Mouse (Mus musculus) cortical plate, adult 2 months (tissue): Measurements from ENCODE around the gene Alkbh7.

Experiments used
- CTCF ChIP-seq: fragments of 200-500 bp; IDR thresholded peaks from 2 replicates; pipeline ENCODE4 v1.5.1; 2011; ENCODE audit warnings: mild to moderate bottlenecking, control low read depth, low read length; ENCODE audit not compliant: insufficient read depth; ENCODE audit errors: extremely low read depth
- POLR2A ChIP-seq: fragments of 200-500 bp; IDR thresholded peaks from 2 replicates; pipeline ENCODE4 v1.6.1; 2011; ENCODE audit warnings: mild to moderate bottlenecking, low read length, control low read depth; ENCODE audit not compliant: insufficient read depth; ENCODE audit errors: extremely low read depth

DNA sequence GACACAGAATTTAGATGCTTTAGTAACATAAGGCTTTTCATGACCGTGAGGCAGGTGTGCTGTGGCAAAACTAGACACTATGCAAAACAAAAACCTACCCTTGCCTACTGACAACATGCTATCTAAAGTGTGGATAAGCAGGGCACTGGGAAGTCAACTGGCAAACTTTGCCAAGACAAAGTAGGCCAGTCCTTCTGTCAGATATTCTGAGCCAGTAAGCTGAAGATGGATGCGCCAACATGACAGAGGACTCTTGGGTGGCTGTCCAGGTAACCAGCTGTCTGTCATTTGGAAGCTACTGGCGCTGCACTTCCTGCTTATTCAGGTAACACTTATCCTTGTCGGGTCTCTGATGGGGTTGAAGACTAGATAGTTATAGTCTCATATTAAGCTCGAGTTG, 27.1 kb upstream of the Alkbh7 start:
- TF ChIP-seq CTCF (no peak), POLR2A (no peak)
